Mouse (Mus musculus): ENCODE measurements at regions not wholly inside any gene's neighbourhood (a gene's known extent, or its start where the extent isn't known, plus 50 kb on each side); places are given as distances from the start of the nearest gene placed in this dataset.

DNA sequence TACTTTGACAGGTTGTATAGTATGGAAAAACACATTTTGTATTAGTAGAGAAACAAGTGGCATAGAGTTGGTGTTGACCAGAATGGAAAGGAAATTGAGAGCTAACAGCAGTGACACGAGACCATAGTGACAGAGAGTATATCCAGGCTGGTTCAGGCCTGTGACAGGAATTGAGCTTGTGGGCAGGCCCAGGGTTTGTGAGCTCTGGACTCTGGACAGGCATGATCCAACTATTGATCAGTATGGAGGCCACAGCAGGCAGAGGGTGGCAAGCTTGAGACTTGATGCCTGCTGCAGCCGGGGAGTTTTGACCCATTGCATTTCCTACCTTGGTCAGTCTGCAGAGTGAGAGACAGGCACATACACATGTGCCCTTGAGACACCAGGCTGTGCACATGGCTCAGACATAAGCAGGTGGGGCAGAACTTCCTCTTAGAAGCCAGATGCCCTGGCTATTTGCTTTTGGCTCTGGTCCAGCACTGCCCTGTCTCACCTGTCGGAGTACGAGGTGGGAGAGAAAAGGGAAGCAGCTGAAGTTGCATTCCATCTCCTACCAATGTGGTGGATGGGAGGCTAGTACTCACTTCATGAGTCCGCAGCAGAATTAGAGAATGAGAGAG lies 1006.2 kb upstream of the Cdh20 start:
- no peak for DNase-seq (ENCODE audit: low spot score)

DNA sequence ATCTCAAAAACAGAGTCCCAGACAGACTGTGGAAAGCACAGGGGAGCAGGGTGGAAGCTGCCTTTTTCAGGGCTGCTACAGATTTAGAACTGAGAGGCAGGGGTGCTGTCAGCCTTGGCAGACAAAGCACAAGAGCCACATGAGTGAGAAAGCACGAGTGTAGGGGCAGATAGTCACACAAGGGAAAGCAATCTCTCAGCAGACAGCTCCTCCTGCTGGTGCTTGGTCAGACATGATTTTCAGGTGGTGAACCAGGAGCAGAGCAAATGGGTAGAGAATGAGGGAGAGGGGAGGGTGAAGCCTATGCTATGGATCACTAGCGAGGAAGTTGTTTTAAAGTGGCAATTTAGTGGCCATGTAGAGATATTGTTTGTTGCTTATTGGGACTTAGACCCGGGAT lies 1005.6 kb upstream of the Cdh20 start:
- DNase-seq (ENCODE audit: low spot score): no peak

GRCm38 (mm10) chr1:103767315-103767714 lies 1001.0 kb upstream of the Cdh20 start:
- no peak for DNase-seq (ENCODE audit: low spot score)

GRCm38 (mm10) chr1:103784692-103785091 lies 983.6 kb upstream of the Cdh20 start:
- DNase-seq (ENCODE audit: low spot score): no peak

DNA sequence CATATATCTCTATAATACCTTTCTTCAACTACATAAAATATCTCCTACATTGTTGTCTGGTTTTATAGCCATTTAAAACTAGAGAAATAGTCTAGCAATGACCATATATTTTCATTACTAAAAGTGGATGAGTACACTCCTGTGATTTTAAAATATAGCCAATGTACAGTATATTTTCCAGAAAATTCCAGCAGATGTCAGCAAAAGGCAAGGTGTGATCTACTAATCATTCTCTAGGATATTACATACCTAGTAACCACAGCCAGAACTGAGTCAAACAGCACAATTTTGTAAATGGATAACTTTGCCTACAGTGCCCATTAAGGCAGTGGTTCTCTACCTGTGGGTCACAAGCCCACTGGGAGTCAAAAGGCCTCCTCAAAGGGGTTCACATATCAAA lies 972.0 kb upstream of the Cdh20 start:
- DNase-seq (ENCODE audit: low spot score): no peak

GRCm38 (mm10) chr1:103799343-103799742 lies 969.0 kb upstream of the Cdh20 start:
- peak; percentile 10 for DNase-seq (ENCODE audit: low spot score)

DNA sequence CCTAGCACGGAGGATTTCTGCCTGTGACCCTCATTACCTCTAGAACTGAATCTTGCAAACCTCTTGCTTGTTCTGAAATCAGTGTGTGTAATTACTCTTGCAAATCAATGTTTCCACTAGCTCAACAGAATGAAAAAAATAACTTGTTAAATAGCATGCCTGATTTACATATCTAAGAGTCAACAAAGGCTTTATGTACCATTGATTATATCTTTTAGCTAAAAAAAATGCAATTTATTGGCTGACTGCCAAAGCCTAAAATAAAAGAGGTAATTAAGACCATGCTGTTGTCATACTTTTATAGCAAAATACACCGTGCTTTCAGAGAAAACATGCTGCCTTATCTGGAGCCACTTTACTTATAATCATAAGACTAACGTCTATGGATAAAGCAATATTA lies 950.4 kb upstream of the Cdh20 start:
- DNase-seq (ENCODE audit: low spot score): no peak

Data from layer of hippocampus, adult 11-12 months (tissue).